Mouse (Mus musculus) neural tube, embryonic 11.5 days (tissue): ENCODE measurements around the gene Mical3. TPM values are rescaled to one million over a fixed set of nuclear protein-coding genes. Genes with fewer than 3 reads are reported as not detected.

Experiments used
- ATAC-seq: fragments of 200-750 bp; cut with Nextera tagmentation; 2 replicates; pipeline ENCODE4 v1.8.0; 2017; ENCODE audit warnings: moderate number of reproducible peaks, mild to moderate bottlenecking, moderate TSS enrichment, moderate library complexity; ENCODE audit not compliant: insufficient read depth, low FRiP score, low TSS enrichment
- DNase-seq: peaks from one replicate; pipeline ENCODE4 v3.0.0-alpha.2; 2015; ENCODE audit warnings: low spot score
- H3K27ac ChIP-seq: fragments of 300-500 bp; sonication (generic); 2 replicates; pipeline ENCODE4 v1.5.1; 2014; ENCODE audit warnings: low read depth, mild to moderate bottlenecking, low read length
- H3K27me3 ChIP-seq: fragments of 300-500 bp; sonication (generic); 2 replicates; pipeline ENCODE4 v1.6.1; 2014; ENCODE audit warnings: mild to moderate bottlenecking, low read length, mixed read lengths; ENCODE audit not compliant: control insufficient read depth, insufficient read depth
- H3K36me3 ChIP-seq: fragments of 300-500 bp; sonication (generic); 2 replicates; pipeline ENCODE4 v1.6.1; 2014; ENCODE audit warnings: mild to moderate bottlenecking, low read length, moderate library complexity, mixed read lengths; ENCODE audit not compliant: control insufficient read depth, insufficient read depth
- H3K4me1 ChIP-seq: fragments of 300-500 bp; sonication (generic); 2 replicates; pipeline ENCODE4 v1.6.1; 2014; ENCODE audit warnings: low read length, mixed read lengths; ENCODE audit not compliant: control insufficient read depth, insufficient read depth
- H3K4me2 ChIP-seq: fragments of 300-500 bp; sonication (generic); 2 replicates; pipeline ENCODE4 v1.6.1; 2014; ENCODE audit warnings: low read depth, mild to moderate bottlenecking, moderate library complexity
- H3K4me3 ChIP-seq: fragments of 300-500 bp; sonication (generic); 2 replicates; pipeline ENCODE4 v1.5.1; 2014; ENCODE audit warnings: low read depth, low read length
- H3K9ac ChIP-seq: fragments of 300-500 bp; sonication (generic); 2 replicates; pipeline ENCODE4 v1.6.1; 2014; ENCODE audit warnings: mild to moderate bottlenecking, low read length
- H3K9me3 ChIP-seq: fragments of 300-500 bp; sonication (generic); 2 replicates; pipeline ENCODE4 v1.6.1; 2016; ENCODE audit warnings: low read length; ENCODE audit not compliant: control insufficient read depth
- WGBS: fragments of 180-500 bp; shearing (Covaris S2); extraction: QIAGEN DNeasy Blood & Tissue Kit; methylation state at CpG from one replicate; pipeline ENCODE4 v1.1.7; 2014; 5-methylcytosine and 5-hydroxymethylcytosine counted together
- polyA plus RNA-seq: library from polyadenylated mRNA; unstranded; fragments of >200 nt; fragmentation: Nextera tagmentation; extraction: Ambion mirVana; gene quantifications from 2 replicates; pipeline ENCODE4 v1.2.1, GENCODE M21; 2014

Gene Mical3
- polyA plus RNA-seq, 1 experiment from 2014 or later = 18.4 TPM

- no peak overlapping the region for H3K27ac ChIP-seq
- DNase-seq (no peak), ATAC-seq (no peak)
- no peaks in the 10 kb centered on the region for H3K4me1 ChIP-seq
- H3K4me2 ChIP-seq = no peak overlapping the region
- H3K9ac ChIP-seq = no peak overlapping the region
- no peak overlapping the region for H3K4me3 ChIP-seq
- H3K9me3 ChIP-seq = no peaks in the 10 kb centered on the region
- peaks cover 3% of the 10 kb centered on the region; the same call in 1 of the 2 replicates for H3K36me3 ChIP-seq
- 86% methylated on average over 16 of the region's 16 CpGs for WGBS
- H3K27me3 ChIP-seq = no peaks in the 10 kb centered on the region
Measured at GRCm38 (mm10) chr6:120937104-120937617, 193.6 kb downstream of the Mical3 start.

DNA sequence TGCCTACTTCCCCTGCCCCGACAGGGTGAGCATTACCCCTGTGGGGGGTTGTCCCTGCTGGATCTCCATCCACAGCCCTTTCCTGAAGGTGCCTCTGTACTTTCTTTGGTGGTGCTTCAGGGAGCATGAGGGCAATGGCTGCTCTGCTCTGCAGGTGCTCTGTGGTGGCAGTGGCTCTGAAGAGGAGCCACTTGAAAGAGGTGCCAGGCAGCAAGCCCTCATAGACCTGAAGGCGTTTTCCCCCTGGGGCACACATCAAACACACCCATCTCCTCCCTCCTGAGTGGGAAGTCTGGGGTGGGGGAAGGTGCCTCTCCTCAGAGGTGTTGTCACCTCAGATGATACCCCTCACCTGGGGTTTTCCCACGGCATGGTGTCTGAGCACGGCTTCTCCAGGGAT, 196.6 kb downstream of the Mical3 start:
- Histone ChIP-seq H3K36me3 (peaks cover 3% of the 10 kb centered on the region; the same call in 1 of the 2 replicates), H3K4me2 (no peak overlapping the region)

DNA sequence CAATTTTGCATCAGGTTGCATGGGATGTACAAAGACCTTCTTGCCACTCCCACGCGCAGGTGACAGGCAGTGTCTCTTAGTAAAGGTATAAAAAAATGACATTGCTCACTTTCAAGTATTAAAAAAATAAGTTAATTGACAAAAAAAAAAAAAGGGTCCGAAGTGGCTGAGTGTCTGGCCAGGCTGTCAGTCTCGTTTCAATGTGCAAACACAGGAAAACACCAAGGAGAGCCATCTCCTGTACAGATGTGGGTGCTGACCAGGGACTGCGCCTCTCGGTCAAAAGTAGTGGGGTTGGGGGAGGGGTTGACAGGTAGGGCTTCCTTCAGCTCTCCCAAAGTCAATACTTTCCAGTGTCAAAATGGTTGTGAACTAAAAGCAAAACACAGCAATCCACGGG, 197.1 kb downstream of the Mical3 start:
- Histone ChIP-seq H3K36me3 (peaks cover 3% of the 10 kb centered on the region; the same call in 1 of the 2 replicates), H3K9ac (no peak overlapping the region), H3K4me3 (no peak overlapping the region), H3K27me3 (no peaks in the 10 kb centered on the region), H3K9me3 (no peaks in the 10 kb centered on the region), H3K27ac (no peak overlapping the region), H3K4me2 (no peak overlapping the region), H3K4me1 (no peaks in the 10 kb centered on the region)
- 95% methylated on average over 7 of the region's 7 CpGs for WGBS
- DNase-seq (no peak), ATAC-seq (no peak)

More for the DNA sequence above, 196.6 kb downstream of the Mical3 start:
- Histone ChIP-seq H3K9ac (no peak overlapping the region), H3K4me1 (no peaks in the 10 kb centered on the region), H3K4me3 (no peak overlapping the region), H3K9me3 (no peaks in the 10 kb centered on the region), H3K27ac (no peak overlapping the region), H3K27me3 (no peaks in the 10 kb centered on the region)
- no peak for ATAC-seq
- 84% methylated on average over 4 of the region's 4 CpGs for WGBS
- DNase-seq = no peak

DNA sequence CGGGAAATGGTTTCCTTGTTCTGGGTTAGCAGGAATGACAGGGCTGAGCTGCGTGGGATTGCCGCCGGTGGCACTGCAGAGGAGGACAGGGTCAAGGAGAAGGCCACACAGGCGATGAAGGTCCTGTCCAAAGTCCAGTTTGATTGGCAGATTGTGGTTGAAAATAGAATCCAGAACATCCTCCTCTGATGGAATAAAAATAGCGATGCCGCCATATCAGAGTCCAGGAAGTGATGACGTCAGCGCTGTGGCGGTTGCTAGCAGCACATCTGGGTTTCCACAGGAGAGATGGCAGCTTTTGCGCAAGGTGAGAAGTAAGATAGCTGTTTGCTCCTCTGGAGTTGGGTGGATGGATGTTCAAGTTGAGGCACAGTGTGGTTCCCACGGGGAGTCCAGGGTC, 198.2 kb downstream of the Mical3 start:
- Histone ChIP-seq H3K4me2 (no peak overlapping the region), H3K9me3 (no peaks in the 10 kb centered on the region), H3K27ac (no peak overlapping the region), H3K36me3 (peaks cover 3% of the 10 kb centered on the region; the same call in 1 of the 2 replicates), H3K4me3 (no peak overlapping the region), H3K27me3 (no peaks in the 10 kb centered on the region), H3K9ac (no peak overlapping the region), H3K4me1 (no peaks in the 10 kb centered on the region)
- WGBS = 95% methylated on average over 12 of the region's 12 CpGs
- ATAC-seq (no peak), DNase-seq (no peak)

- H3K9me3 ChIP-seq = no peaks in the 10 kb centered on the region
- no peak for ATAC-seq
- no peaks in the 10 kb centered on the region for H3K27me3 ChIP-seq
- H3K4me3 ChIP-seq = no peak overlapping the region
- no peak overlapping the region for H3K27ac ChIP-seq
- 82% methylated on average over 6 of the region's 6 CpGs for WGBS
- H3K4me2 ChIP-seq = no peak overlapping the region
- H3K36me3 ChIP-seq = peaks cover 3% of the 10 kb centered on the region; the same call in 1 of the 2 replicates
- no peaks in the 10 kb centered on the region for H3K4me1 ChIP-seq
- no peak for DNase-seq
- H3K9ac ChIP-seq = no peak overlapping the region
Measured at GRCm38 (mm10) chr6:120930450-120931306, 200.1 kb downstream of the Mical3 start.

- no peak for DNase-seq
- H3K4me2 ChIP-seq = no peak overlapping the region
- H3K4me1 ChIP-seq = no peaks in the 10 kb centered on the region
- H3K9me3 ChIP-seq = no peaks in the 10 kb centered on the region
- no peak overlapping the region for H3K9ac ChIP-seq
- ATAC-seq = no peak
- no peak overlapping the region for H3K4me3 ChIP-seq
- 43% methylated on average over 1 of the region's 1 CpGs for WGBS
- peaks cover 3% of the 10 kb centered on the region; the same call in 1 of the 2 replicates for H3K36me3 ChIP-seq
- H3K27me3 ChIP-seq = no peaks in the 10 kb centered on the region
- H3K27ac ChIP-seq = no peak overlapping the region
Measured at GRCm38 (mm10) chr6:120929421-120929820, 201.4 kb downstream of the Mical3 start.

GRCm38 (mm10) chr6:120927765-120928164, 203.0 kb downstream of the Mical3 start:
- Histone ChIP-seq H3K27me3 (no peaks in the 10 kb centered on the region), H3K9me3 (no peaks in the 10 kb centered on the region), H3K4me1 (no peaks in the 10 kb centered on the region), H3K27ac (no peak overlapping the region), H3K4me3 (no peak overlapping the region), H3K9ac (no peak overlapping the region), H3K4me2 (no peak overlapping the region), H3K36me3 (peaks cover 3% of the 10 kb centered on the region; the same call in 1 of the 2 replicates)
- WGBS = 85% methylated on average over 3 of the region's 3 CpGs
- DNase-seq = no peak
- ATAC-seq = no peak

GRCm38 (mm10) chr6:120926880-120927279, 203.9 kb downstream of the Mical3 start:
- ATAC-seq = no peak

More at GRCm38 (mm10) chr6:120926880-120927279, 203.9 kb downstream of the Mical3 start:
- H3K36me3 ChIP-seq = no peaks in the 10 kb centered on the region
- no peak overlapping the region for H3K4me3 ChIP-seq
- no peak overlapping the region for H3K4me2 ChIP-seq
- 58% methylated on average over 2 of the region's 2 CpGs for WGBS
- H3K9me3 ChIP-seq = no peaks in the 10 kb centered on the region
- H3K27me3 ChIP-seq = no peaks in the 10 kb centered on the region
- H3K4me1 ChIP-seq = no peaks in the 10 kb centered on the region
- H3K27ac ChIP-seq = no peak overlapping the region
- DNase-seq = no peak
- no peak overlapping the region for H3K9ac ChIP-seq
